Mouse (Mus musculus) kidney, adult 8-10 months (tissue): ENCODE measurements at regions not wholly inside any gene's neighbourhood (a gene's known extent, or its start where the extent isn't known, plus 50 kb on each side); places are given as distances from the start of the nearest gene placed in this dataset.

ENCODE experiments used
- DNase-seq, 2 experiments: peaks; one replicate each; pipeline ENCODE4 v3.0.0; 2022

GRCm38 (mm10) chr16:65916831-65917230 is 101.8 kb downstream of the Vgll3 start:
- no peak for DNase-seq

GRCm38 (mm10) chr16:65925986-65926385 is 110.9 kb downstream of the Vgll3 start:
- DNase-seq: no peak

GRCm38 (mm10) chr16:65963829-65964228 is 148.8 kb downstream of the Vgll3 start:
- no peak for DNase-seq

- DNase-seq: no peak
These were observed 149.2 kb downstream of the Vgll3 start for GRCm38 (mm10) chr16:65964260-65964659.

GRCm38 (mm10) chr16:65977075-65977474 is 162.0 kb downstream of the Vgll3 start:
- peak in 1 of 2 experiments; percentile 4 for DNase-seq

- no peak for DNase-seq
These were observed 172.1 kb downstream of the Vgll3 start for GRCm38 (mm10) chr16:65987186-65987585.

GRCm38 (mm10) chr16:65999343-65999742 is 184.3 kb downstream of the Vgll3 start:
- DNase-seq: no peak

- DNase-seq: no peak
These were observed 185.7 kb downstream of the Vgll3 start for GRCm38 (mm10) chr16:66000728-66001273.

GRCm38 (mm10) chr16:66004689-66005088 is 189.6 kb downstream of the Vgll3 start:
- no peak for DNase-seq

- peak; percentile 7 to 48 for DNase-seq
These were observed 191.0 kb downstream of the Vgll3 start for GRCm38 (mm10) chr16:66005954-66006580.

GRCm38 (mm10) chr16:66013608-66014007 is 198.6 kb downstream of the Vgll3 start:
- DNase-seq: no peak

- no peak for DNase-seq
These were observed 200.0 kb downstream of the Vgll3 start for GRCm38 (mm10) chr16:66014861-66015602.

- DNase-seq: no peak
These were observed 202.0 kb downstream of the Vgll3 start for GRCm38 (mm10) chr16:66017040-66017439.

- no peak for DNase-seq
These were observed 208.3 kb downstream of the Vgll3 start for GRCm38 (mm10) chr16:66023397-66023796.
